ENCODE assay signal across 8 mouse cellular contexts in the genomic region with DNA sequence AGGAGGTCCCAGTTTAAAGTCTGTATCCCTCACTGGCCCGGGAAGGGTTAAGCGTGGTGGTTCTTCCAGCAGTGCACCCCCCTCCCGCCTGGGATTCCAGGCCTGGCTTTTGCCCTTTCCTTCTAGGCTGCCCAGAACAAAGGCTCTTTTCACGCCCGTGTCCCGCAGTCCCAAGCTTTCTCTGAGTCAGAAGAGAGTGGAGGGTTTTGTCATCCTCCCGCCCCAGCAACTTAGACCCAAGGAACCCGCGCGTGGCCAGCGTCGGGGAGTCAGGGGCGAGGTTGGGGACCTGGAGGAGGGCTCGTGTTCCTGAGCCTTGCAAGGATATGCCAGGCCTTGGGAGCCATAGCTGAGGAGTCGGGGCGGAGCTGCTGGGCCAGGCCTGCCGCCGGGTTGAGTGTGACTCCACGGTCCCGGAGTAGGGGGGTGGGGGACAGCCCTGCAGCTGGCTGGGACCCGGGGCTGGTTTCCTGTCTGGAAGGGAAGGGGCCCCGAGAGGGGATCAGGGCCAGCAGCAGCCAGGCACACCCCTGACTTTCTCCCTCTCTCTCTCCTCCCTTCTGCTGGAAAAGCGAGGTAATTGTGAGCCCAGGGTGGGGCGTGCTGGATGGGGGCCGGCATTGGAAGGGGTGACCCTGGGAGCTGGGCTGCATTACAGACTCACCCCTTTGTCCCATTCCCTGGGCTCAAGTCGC. TPM values are rescaled to one million over a fixed set of nuclear protein-coding genes. Genes with fewer than 3 reads are reported as not detected.
DNase-seq lines count a peak whose midpoint lies in the region; ATAC-seq and TF ChIP-seq lines count a peak whose summit lies in the region.

No protein-coding gene starts in this region.

- DNase-seq in cerebellum, postnatal 36 days = no peak
- DNase-seq in gastrocnemius, postnatal 10 days = peak; percentile 80
- DNase-seq in lung, adult 2 months = peak; percentile 69
- peak; percentile 57 for DNase-seq in ovary, adult 18-20 months (ENCODE audit: low spot score)
- DNase-seq in B cell, adult 2 months = no peak

- peak overlapping the region; percentile 76 for H3K9ac ChIP-seq in intestine, embryonic 15.5 days

- no peak for TF ChIP-seq POLR2A in bone marrow macrophage, adult 2 months (IDR thresholded peaks at IDR 0.05; ENCODE audit: borderline replicate concordance, low read depth, low read length)
- no peak for TF ChIP-seq POLR2A in lung, adult 2 months (IDR thresholded peaks at IDR 0.05; ENCODE audit: borderline replicate concordance, extremely low read depth, low read depth, low read length)

- H3K36me3 ChIP-seq in intestine, embryonic 15.5 days = no peaks in the 10 kb centered on the region

- peak overlapping the region; percentile 75 for H3K4me2 ChIP-seq in intestine, embryonic 15.5 days (replicated peaks)

- H3K4me3 ChIP-seq in bone marrow macrophage, adult 2 months (ENCODE audit: insufficient read depth, low read length) = peak overlapping the region; percentile 64
- H3K4me3 ChIP-seq in intestine, embryonic 15.5 days (replicated peaks) = peak overlapping the region; percentile 52
- H3K4me3 ChIP-seq in lung, adult 2 months (replicated peaks; ENCODE audit: extremely low read depth, low read depth, low read length) = peak overlapping the region; percentile 62

- H3K4me1 ChIP-seq in bone marrow macrophage, adult 2 months (ENCODE audit: control insufficient read depth, insufficient read depth, low read length) = peaks cover 37% of the 10 kb centered on the region
- H3K4me1 ChIP-seq in intestine, embryonic 15.5 days (replicated peaks) = peaks cover 43% of the 10 kb centered on the region
- peaks cover 9% of the 10 kb centered on the region for H3K4me1 ChIP-seq in lung, adult 2 months (ENCODE audit: control insufficient read depth, insufficient read depth, low read length)

- WGBS in intestine, embryonic 15.5 days = under 1% methylated on average over 26 of the region's 26 CpGs
- under 1% methylated on average over 26 of the region's 26 CpGs for WGBS in lung, adult 2 months

- ATAC-seq in cerebellum, adult (ENCODE audit: insufficient number of reproducible peaks, low FRiP score, low TSS enrichment) = peak; percentile 45; the same call in 1 of the 2 replicates
- peak; percentile 80 for ATAC-seq in intestine, embryonic 15.5 days

- H3K27me3 ChIP-seq in intestine, embryonic 15.5 days (replicated peaks) = no peaks in the 10 kb centered on the region

- TF ChIP-seq CTCF in bone marrow macrophage, adult 2 months (IDR thresholded peaks at IDR 0.05; ENCODE audit: low read depth, low read length) = no peak
- TF ChIP-seq CTCF in lung, adult 2 months (IDR thresholded peaks at IDR 0.05; ENCODE audit: insufficient read depth, low read length) = no peak

- H3K27ac ChIP-seq in bone marrow macrophage, adult 2 months (ENCODE audit: insufficient read depth, low read depth, low read length) = peak overlapping the region; percentile 70
- peak overlapping the region; percentile 99 for H3K27ac ChIP-seq in intestine, embryonic 15.5 days

- H3K9me3 ChIP-seq in intestine, embryonic 15.5 days = no peaks in the 10 kb centered on the region

RNA-seq across cellular contexts. Expression of a gene that starts 1.8 kb away (rescaled TPM):
- 1.4 and 1.8 TPM in 2 replicates for polyA plus RNA-seq in bone marrow macrophage, adult 2 months (2012; ENCODE audit: insufficient read depth, insufficient read length, missing spikeins)
- 10 to 100 TPM; 22.3 to 24.5 TPM for total RNA-seq in gastrocnemius, postnatal 10 days (2021)
- polyA plus RNA-seq in intestine, embryonic 15.5 days (2015; fragmentation: Nextera tagmentation; extraction: Ambion mirVana) = 23.6 and 26.4 TPM in 2 replicates
- polyA plus RNA-seq in lung, adult 2 months (2012; rRNA removed) = 110 and 116 TPM in 2 replicates

RNA-seq across cellular contexts. Expression of a gene that starts 11.8 kb away (rescaled TPM):
- 25.1 and 26.8 TPM in 2 replicates for polyA plus RNA-seq in bone marrow macrophage, adult 2 months (2012; ENCODE audit: insufficient read depth, insufficient read length, missing spikeins)
- total RNA-seq in gastrocnemius, postnatal 10 days (2021) = 10 to 100 TPM; 13.1 to 15.2 TPM
- polyA plus RNA-seq in intestine, embryonic 15.5 days (2015; fragmentation: Nextera tagmentation; extraction: Ambion mirVana) = 9.0 and 9.4 TPM in 2 replicates
- polyA plus RNA-seq in lung, adult 2 months (2012; rRNA removed) = 37.0 and 63.4 TPM in 2 replicates

RNA-seq across cellular contexts. Expression of a gene that starts 15.7 kb away (rescaled TPM):
- 20.3 and 27.1 TPM in 2 replicates for polyA plus RNA-seq in bone marrow macrophage, adult 2 months (2012; ENCODE audit: insufficient read depth, insufficient read length, missing spikeins)
- total RNA-seq in gastrocnemius, postnatal 10 days (2021) = 10 to 100 TPM; 48.0 to 52.3 TPM
- 79.6 and 89.1 TPM in 2 replicates for polyA plus RNA-seq in intestine, embryonic 15.5 days (2015; fragmentation: Nextera tagmentation; extraction: Ambion mirVana)
- polyA plus RNA-seq in lung, adult 2 months (2012; rRNA removed) = 174 and 211 TPM in 2 replicates

RNA-seq across cellular contexts. Expression of a gene that starts 19.2 kb away (rescaled TPM):
- polyA plus RNA-seq in bone marrow macrophage, adult 2 months (2012; ENCODE audit: insufficient read depth, insufficient read length, missing spikeins) = 1.5 and 3.5 TPM in 2 replicates
- 1 to 10 TPM in 1 of 2 experiments, under 1 TPM in 1; 0.43 to 1.4 TPM for total RNA-seq in gastrocnemius, postnatal 10 days (2021)
- polyA plus RNA-seq in intestine, embryonic 15.5 days (2015; fragmentation: Nextera tagmentation; extraction: Ambion mirVana) = 3.0 and 3.9 TPM in 2 replicates
- polyA plus RNA-seq in lung, adult 2 months (2012; rRNA removed) = 5.3 and 6.9 TPM in 2 replicates

RNA-seq across cellular contexts. Expression of a gene that starts 19.2 kb away (rescaled TPM):
- not detected in 2 replicates for polyA plus RNA-seq in bone marrow macrophage, adult 2 months (2012; ENCODE audit: insufficient read depth, insufficient read length, missing spikeins)
- total RNA-seq in gastrocnemius, postnatal 10 days (2021) = under 1 TPM in 1 of 2 experiments, not detected in 1; 0.23 TPM
- 1.4 and 2.0 TPM in 2 replicates for polyA plus RNA-seq in intestine, embryonic 15.5 days (2015; fragmentation: Nextera tagmentation; extraction: Ambion mirVana)
- 4.6 and 5.5 TPM in 2 replicates for polyA plus RNA-seq in lung, adult 2 months (2012; rRNA removed)

Comparison
In these comparisons a context has a peak if more than half of its experiments do, and no peak if none do; other contexts are left out.
1. DNase-seq: peak in gastrocnemius, postnatal 10 days (single experiment), lung, adult 2 months (single experiment) and ovary, adult 18-20 months (single experiment); none in cerebellum, postnatal 36 days (0 of 2) and B cell, adult 2 months (0 of 2).
2. Peak in every context shown above with its lines, with median percentiles within 50 percentile points of each other: H3K4me3 ChIP-seq.